Mouse (Mus musculus) small intestine, adult 2 months (tissue): ENCODE data around the gene Tsacc. TPM values are rescaled to one million over a fixed set of nuclear protein-coding genes. Genes with fewer than 3 reads are reported as not detected.

ENCODE experiments used
- H3K27ac ChIP-seq: fragments of 200-500 bp; 2 replicates; pipeline ENCODE4 v1.5.1; 2012; ENCODE audit warnings: low read depth, low read length, control low read depth, inconsistent platforms; ENCODE audit not compliant: insufficient read depth
- H3K27me3 ChIP-seq: fragments of 200-500 bp; 2 replicates; pipeline ENCODE4 v1.6.1; 2012; ENCODE audit warnings: mild to moderate bottlenecking, moderate library complexity, low read length, inconsistent platforms; ENCODE audit not compliant: control insufficient read depth, insufficient read depth
- H3K36me3 ChIP-seq: fragments of 200-500 bp; 2 replicates; pipeline ENCODE4 v1.6.1; 2012; ENCODE audit warnings: mild to moderate bottlenecking, low read length, control low read depth, inconsistent platforms; ENCODE audit not compliant: control insufficient read depth, insufficient read depth
- H3K4me1 ChIP-seq: fragments of 200-500 bp; 2 replicates; pipeline ENCODE4 v1.6.1; 2012; ENCODE audit warnings: low read length, inconsistent platforms, mixed read lengths; ENCODE audit not compliant: control insufficient read depth, insufficient read depth, insufficient read length
- H3K4me3 ChIP-seq: fragments of 200-500 bp; 2 replicates; pipeline ENCODE4 v1.5.1; 2012; ENCODE audit warnings: low read depth, mild to moderate bottlenecking, control low read depth, inconsistent platforms, low read length, moderate library complexity
- CTCF ChIP-seq: fragments of 200-500 bp; IDR thresholded peaks from 2 replicates; pipeline ENCODE4 v1.5.1; 2012; ENCODE audit warnings: low read depth, mild to moderate bottlenecking, control low read depth, inconsistent platforms, low read length, moderate library complexity, mixed read lengths; ENCODE audit not compliant: insufficient replicate concordance, insufficient read length; ENCODE audit errors: extremely low read depth
- POLR2A ChIP-seq: fragments of 200-500 bp; IDR thresholded peaks from 2 replicates; pipeline ENCODE4 v1.6.1; 2012; ENCODE audit warnings: low read depth, mild to moderate bottlenecking, control low read depth, inconsistent platforms, low read length, moderate library complexity
- whole genome bisulfite sequencing: fragments of 180-500 bp; shearing (Covaris S2); methylation state at CpG from one replicate; pipeline ENCODE4 v1.1.7; 2018; 5-methylcytosine and 5-hydroxymethylcytosine counted together
- polyA plus RNA-seq: library from polyadenylated mRNA; depleted of rRNA; stranded (reverse); fragments of >200 nt; gene quantifications from 2 replicates; pipeline ENCODE4 v1.2.3, GENCODE M21; 2012

Tsacc gene
- polyA plus RNA-seq, 1 experiment: 0.76 TPM

DNA sequence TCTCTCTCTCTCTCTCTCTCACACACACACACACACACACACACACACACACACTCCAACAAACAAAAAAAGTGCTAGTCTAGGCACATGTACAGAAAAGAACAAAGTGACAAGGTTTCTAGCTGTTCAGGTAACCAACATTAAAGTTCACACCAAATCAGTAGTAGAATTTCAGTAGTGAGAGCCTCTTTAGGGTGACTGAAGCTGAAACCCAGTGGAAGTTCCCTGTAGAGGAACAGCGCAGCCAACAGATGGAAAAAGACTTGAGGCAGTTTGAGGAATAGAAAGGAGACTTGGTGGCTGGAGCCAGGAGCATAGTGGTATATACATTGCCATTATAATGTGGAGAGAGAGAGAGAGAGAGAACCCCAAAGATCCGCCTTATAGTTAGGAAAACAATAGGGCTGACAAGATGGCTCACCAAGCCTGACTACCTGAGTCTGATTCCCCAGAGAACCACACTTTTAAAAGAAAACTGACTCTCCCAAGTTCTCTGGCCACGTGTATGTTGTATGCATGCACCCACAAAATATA, 38.2 kb upstream of the Tsacc start:
- peak overlapping the region; percentile 99 for H3K27ac ChIP-seq
- WGBS: 9% methylated on average over 3 of the region's 3 CpGs
- no peaks in the 10 kb centered on the region for H3K27me3 ChIP-seq
- H3K36me3 ChIP-seq: peaks cover 2% of the 10 kb centered on the region; the same call in 1 of the 2 replicates
- peak overlapping the region; percentile 75 for H3K4me3 ChIP-seq
- H3K4me1 ChIP-seq: peaks cover 16% of the 10 kb centered on the region
- TF ChIP-seq POLR2A (no peak), CTCF (no peak)

DNA sequence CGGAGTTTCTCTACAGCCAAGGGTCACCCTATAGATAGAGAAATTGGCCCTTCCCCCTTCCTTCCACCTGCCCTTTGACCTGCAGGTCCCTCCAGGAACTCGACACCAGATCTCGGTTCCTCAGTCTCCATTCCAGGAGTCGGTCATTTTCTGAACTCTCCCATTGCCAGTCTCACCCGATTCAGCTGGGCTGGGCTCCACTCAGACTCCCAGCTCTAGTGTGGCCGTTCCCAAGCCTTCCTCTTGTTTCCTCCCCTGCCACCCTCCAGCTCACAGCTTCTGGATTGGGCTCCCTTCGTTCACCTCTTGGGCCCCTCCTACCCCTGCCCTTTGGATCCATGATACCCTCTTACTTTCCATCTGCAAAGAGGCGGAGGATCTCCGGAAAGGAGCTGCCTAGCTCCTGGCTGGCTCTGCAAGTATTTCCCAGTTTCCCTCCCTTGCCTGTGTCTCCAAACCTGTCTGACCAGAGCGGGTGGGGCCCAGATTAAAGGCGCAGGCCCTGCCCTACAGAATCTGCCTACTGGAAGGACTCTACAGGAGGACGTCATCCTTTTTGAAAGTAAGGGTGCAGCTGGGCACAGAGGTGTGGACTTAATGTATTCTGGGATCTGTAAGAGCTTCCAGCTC, 37.3 kb upstream of the Tsacc start:
- WGBS: 23% methylated on average over 12 of the region's 12 CpGs
- Histone ChIP-seq H3K4me1 (peaks cover 16% of the 10 kb centered on the region), H3K36me3 (peaks cover 7% of the 10 kb centered on the region), H3K4me3 (peak overlapping the region; percentile 64), H3K27ac (peak overlapping the region; percentile 99), H3K27me3 (no peaks in the 10 kb centered on the region)
- TF ChIP-seq POLR2A: 0 out of 2 replicates have a peak, but pooled peaks have one; percentile 11
- no peak for TF ChIP-seq CTCF

DNA sequence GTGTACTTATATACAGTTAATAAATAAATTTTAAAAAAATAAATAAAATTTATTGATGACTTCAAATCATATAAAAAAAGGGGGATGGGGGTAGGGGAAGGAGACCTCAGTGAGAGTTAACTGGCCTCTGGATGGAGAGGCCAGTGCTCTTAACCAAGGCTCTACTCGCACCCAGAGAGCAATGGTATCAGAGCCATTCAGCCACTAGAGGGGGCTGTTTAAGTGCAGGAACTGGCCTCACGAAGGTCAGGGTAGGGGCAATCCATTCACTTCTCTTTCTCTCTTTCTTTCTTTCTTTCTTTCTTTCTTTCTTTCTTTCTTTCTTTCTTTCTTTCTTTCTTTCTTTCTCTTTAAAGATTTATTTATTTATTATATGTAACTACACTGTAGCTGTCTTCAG, 34.5 kb upstream of the Tsacc start:
- Histone ChIP-seq H3K4me3 (no peak overlapping the region), H3K4me1 (peaks cover 11% of the 10 kb centered on the region), H3K36me3 (peaks cover 18% of the 10 kb centered on the region), H3K27me3 (no peaks in the 10 kb centered on the region), H3K27ac (no peak overlapping the region)
- TF ChIP-seq POLR2A (no peak), CTCF (peak; percentile 77; the same call in 1 of the 2 replicates)
- 11% methylated on average over 2 of the region's 2 CpGs for WGBS

DNA sequence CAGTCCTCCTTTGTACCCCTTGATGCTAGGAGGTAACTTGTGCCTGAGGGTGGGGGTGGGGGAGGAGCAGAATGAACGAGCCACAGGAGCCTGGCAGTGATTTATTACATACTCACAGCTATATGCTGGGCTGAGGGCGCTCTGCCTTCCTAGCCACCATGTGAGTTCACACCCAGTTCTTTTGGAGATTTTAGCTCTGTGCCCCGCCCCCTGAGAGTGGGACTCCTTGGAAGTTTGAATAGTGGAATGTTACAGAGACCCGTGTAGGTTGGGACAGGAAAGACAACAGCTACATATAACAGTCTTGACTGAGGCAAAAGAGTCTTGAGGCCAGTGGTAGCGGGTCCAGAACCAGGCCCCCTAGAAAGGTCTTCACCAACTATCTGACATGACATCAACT, 32.2 kb upstream of the Tsacc start:
- Histone ChIP-seq H3K4me3 (no peak overlapping the region), H3K27ac (no peak overlapping the region), H3K27me3 (no peaks in the 10 kb centered on the region), H3K36me3 (peaks cover 18% of the 10 kb centered on the region), H3K4me1 (peaks cover 17% of the 10 kb centered on the region)
- WGBS: 65% methylated on average over 5 of the region's 5 CpGs
- TF ChIP-seq CTCF (no peak), POLR2A (no peak)

DNA sequence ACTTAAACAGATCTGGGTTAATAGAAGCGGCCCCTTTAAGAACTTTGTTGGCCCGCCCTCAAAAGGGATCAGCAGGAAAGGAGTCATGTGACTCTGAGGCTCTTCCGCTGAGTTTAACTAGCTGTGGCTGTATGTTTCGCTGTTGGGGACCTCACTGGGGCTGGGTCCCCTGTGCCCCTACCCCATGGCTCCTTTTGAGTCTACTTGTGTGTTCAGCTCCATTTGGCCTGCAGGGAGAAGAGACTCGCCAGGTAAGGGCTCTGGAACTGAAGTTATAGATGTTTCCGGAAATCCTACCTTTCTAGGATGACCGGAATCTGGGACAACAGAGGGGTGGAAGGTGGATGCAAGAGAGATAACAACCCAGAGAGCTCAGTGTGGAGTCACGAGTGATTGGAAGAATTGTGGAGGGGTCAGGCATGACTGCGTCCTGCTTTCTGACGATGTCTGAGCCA, 28.2 kb upstream of the Tsacc start, which contains the start of gene Glmp:
Gene Glmp (plus strand): TSS at position 73 of the 455 bp plus-strand sequence.
- H3K27ac ChIP-seq: no peak within 1 kb of the TSS
- TF ChIP-seq POLR2A: peak; percentile 35; the same call in 1 of the 2 replicates
- no peak for TF ChIP-seq CTCF
- 0% methylated on average over 10 of the region's 10 CpGs for WGBS

DNA sequence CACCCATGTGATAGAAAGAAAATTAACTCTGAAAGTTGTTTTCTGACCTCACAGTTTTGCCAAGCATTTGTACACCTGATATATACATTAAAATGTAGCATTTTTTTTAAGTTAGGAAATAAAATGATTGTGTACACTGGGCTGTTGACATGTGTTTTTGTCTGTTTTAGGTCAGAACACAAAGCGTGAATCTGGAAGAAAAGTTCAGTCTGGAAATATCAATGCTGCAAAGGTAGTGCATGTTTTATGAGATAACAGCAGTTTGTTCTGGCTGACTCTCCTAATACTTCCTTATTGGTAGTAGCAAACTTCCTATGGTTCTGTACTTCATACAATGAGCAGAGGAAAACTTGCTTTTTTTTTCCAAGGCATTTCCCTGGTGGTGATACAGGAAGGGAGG, 2.4 kb upstream of the Tsacc start:
- H3K4me3 ChIP-seq: no peak overlapping the region
- no peak overlapping the region for H3K27ac ChIP-seq
- H3K36me3 ChIP-seq: peaks cover 32% of the 10 kb centered on the region
- TF ChIP-seq CTCF (no peak), POLR2A (no peak)
- H3K4me1 ChIP-seq: no peaks in the 10 kb centered on the region
- no peaks in the 10 kb centered on the region for H3K27me3 ChIP-seq
- 35% methylated on average over 1 of the region's 1 CpGs for WGBS

More for the DNA sequence above, 28.2 kb upstream of the Tsacc start, which contains the start of gene Glmp:
- Histone ChIP-seq H3K27me3 (no peaks in the 10 kb centered on the region), H3K4me1 (peaks cover 7% of the 10 kb centered on the region; the same call in 1 of the 2 replicates), H3K36me3 (peaks cover 35% of the 10 kb centered on the region), H3K4me3 (peak within 1 kb of the TSS; percentile 84)

DNA sequence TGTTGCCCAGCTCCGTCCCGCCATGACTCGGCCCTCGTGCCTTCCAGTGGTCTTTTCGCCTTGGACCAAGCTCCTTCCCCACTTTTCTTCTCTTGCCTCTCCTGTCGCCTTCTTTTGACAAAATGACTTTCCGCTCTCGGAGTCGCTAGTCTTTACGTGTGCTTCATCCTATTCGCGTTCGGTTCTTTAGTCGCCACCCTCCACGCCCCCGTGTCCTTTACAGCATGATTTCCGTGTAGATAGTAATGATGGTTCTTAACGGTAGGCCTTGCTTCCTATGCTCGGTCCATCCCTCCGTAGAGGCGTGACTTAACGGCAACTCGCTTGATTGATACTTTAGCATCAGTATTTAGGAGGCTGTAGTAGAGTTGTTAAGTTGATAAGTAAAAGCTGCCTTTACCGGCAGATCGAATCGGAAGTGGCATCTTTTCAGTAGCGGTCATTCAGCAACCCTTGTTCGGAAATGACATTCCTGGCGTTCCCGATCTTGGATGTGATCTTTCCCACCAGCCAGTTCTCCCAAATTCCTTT, 587 bp upstream of the Tsacc start:
- under 1% methylated on average over 30 of the region's 30 CpGs for WGBS

More for the DNA sequence above, 587 bp upstream of the Tsacc start:
- Histone ChIP-seq H3K36me3 (peaks cover 18% of the 10 kb centered on the region), H3K4me1 (no peaks in the 10 kb centered on the region), H3K27ac (peak overlapping the region; percentile 78), H3K27me3 (no peaks in the 10 kb centered on the region), H3K4me3 (peak overlapping the region; percentile 93)
- no peak for TF ChIP-seq POLR2A
- TF ChIP-seq CTCF: no peak; the same call in 1 of the 2 replicates
